ENCODE assay signal across 7 mouse cellular contexts in genomic region chr19:41646947-41647631, GRCm38 (mm10).
DNase-seq lines count a peak whose midpoint lies in the region; ATAC-seq lines count a peak whose summit lies in the region.

No protein-coding gene starts in this region.

- no peak overlapping the region for H3K4me2 ChIP-seq in forebrain, embryonic 13.5 days
- no peak overlapping the region for H3K4me2 ChIP-seq in midbrain, embryonic 13.5 days (replicated peaks)

- intact Hi-C loops in heart, postnatal 10 days (cut with DNase I), result loop anchor here (2.0 kb wide), 1 partner anchor 118 kb away; no protein-coding TSS in a partner anchor

- no peak overlapping the region for H3K27ac ChIP-seq in forebrain, embryonic 13.5 days
- no peak overlapping the region for H3K27ac ChIP-seq in midbrain, embryonic 13.5 days

- H3K9ac ChIP-seq in forebrain, embryonic 13.5 days, result no peak overlapping the region
- no peak overlapping the region for H3K9ac ChIP-seq in midbrain, embryonic 13.5 days (replicated peaks)

- WGBS in forebrain, embryonic 13.5 days, result 45% methylated on average over 16 of the region's 16 CpGs
- 43% methylated on average over 16 of the region's 16 CpGs for WGBS in midbrain, embryonic 13.5 days

- peaks cover 25% of the 10 kb centered on the region for H3K36me3 ChIP-seq in forebrain, embryonic 13.5 days (ENCODE audit: poor library complexity, severe bottlenecking)
- H3K36me3 ChIP-seq in midbrain, embryonic 13.5 days, result peaks cover 11% of the 10 kb centered on the region; the same call in 1 of the 2 replicates

- no peaks in the 10 kb centered on the region; the same call in 1 of the 2 replicates for H3K9me3 ChIP-seq in forebrain, embryonic 13.5 days (replicated peaks)
- no peaks in the 10 kb centered on the region for H3K9me3 ChIP-seq in midbrain, embryonic 13.5 days

- ATAC-seq in forebrain, embryonic 13.5 days, result peak; percentile 65; the same call in 1 of the 2 replicates
- peak; percentile 41; the same call in 1 of the 2 replicates for ATAC-seq in midbrain, embryonic 13.5 days

- no peak overlapping the region for H3K4me3 ChIP-seq in forebrain, embryonic 13.5 days
- no peak overlapping the region for H3K4me3 ChIP-seq in midbrain, embryonic 13.5 days (replicated peaks)

- peaks cover 9% of the 10 kb centered on the region; the same call in 1 of the 2 replicates for H3K27me3 ChIP-seq in forebrain, embryonic 13.5 days
- peaks cover 30% of the 10 kb centered on the region; the same call in 1 of the 2 replicates for H3K27me3 ChIP-seq in midbrain, embryonic 13.5 days

- peak; percentile 90 for DNase-seq in NIH3T3 (ENCODE audit: low read depth)
- DNase-seq in c-Kit-positive CD71-positive TER-119-negative erythroid progenitor cells, embryonic 14.5 days (ENCODE audit: low read depth), result peak; percentile 57
- peak; percentile 78 to 86 for DNase-seq in heart, postnatal 10 days
- peak; percentile 87 to 88 for DNase-seq in left cerebral cortex, adult 18-20 months (ENCODE audit: low spot score in 2 of 2)
- peak; percentile 65 to 84 for DNase-seq in spleen, postnatal 10 days (ENCODE audit: low spot score in 2 of 2)

- H3K4me1 ChIP-seq in forebrain, embryonic 13.5 days, result peaks cover 18% of the 10 kb centered on the region
- peaks cover 45% of the 10 kb centered on the region for H3K4me1 ChIP-seq in midbrain, embryonic 13.5 days (replicated peaks)
